Mouse (Mus musculus) heart, adult 18-20 months (tissue): ENCODE results near the gene Gm7029. TPM values are rescaled to one million over a fixed set of nuclear protein-coding genes. Genes with fewer than 3 reads are reported as not detected.

ENCODE experiments used
- DNase-seq, 2 experiments: peaks; one replicate each; pipeline ENCODE4 v3.0.0; 2021 to 2022; ENCODE audit warnings: mixed read lengths in 1 of 2
- microRNA-seq, 2 experiments: library from miRNA; unstranded; fragments of <30 nt; microRNA quantifications; one replicate each; pipeline ENCODE4 v1.2.0; 2022
- total RNA-seq, 2 experiments: library from RNA; stranded (reverse); gene quantifications; 2 replicates each; pipeline ENCODE4 v1.2.3; 2021

The Gm7029 gene
- total RNA-seq, 2 experiments from 2014 or later, result not detected

GRCm38 (mm10) chr17:33913264-33913663 lies 39.6 kb downstream of the Gm7029 start:
- DNase-seq, result no peak

GRCm38 (mm10) chr17:33913905-33914304 lies 40.3 kb downstream of the Gm7029 start:
- no peak for DNase-seq

- no peak for DNase-seq
Measured at GRCm38 (mm10) chr17:33914969-33915391, 41.3 kb downstream of the Gm7029 start.

GRCm38 (mm10) chr17:33915671-33916250 lies 42.1 kb downstream of the Gm7029 start, which contains the start of the genes Tapbp and Zbtb22:
Tapbp (plus strand) TSS chr17:33915899.
Zbtb22 (plus strand) TSS chr17:33915904.
- peak; percentile 97 to 98 for DNase-seq

GRCm38 (mm10) chr17:33916294-33916693 lies 42.7 kb downstream of the Gm7029 start:
- DNase-seq, result peak in 1 of 2 experiments; percentile 75

- DNase-seq, result no peak
Measured at GRCm38 (mm10) chr17:33916847-33917655, 43.4 kb downstream of the Gm7029 start.

- DNase-seq, result no peak
Measured at GRCm38 (mm10) chr17:33917656-33918292, 44.1 kb downstream of the Gm7029 start.

- DNase-seq, result peak; percentile 58 to 77
Measured at GRCm38 (mm10) chr17:33918293-33919203, 44.9 kb downstream of the Gm7029 start.

GRCm38 (mm10) chr17:33919351-33920281 lies 46.0 kb downstream of the Gm7029 start:
- DNase-seq, result peak; percentile 87 to 93

- DNase-seq, result peak; percentile 86 to 92
Measured at GRCm38 (mm10) chr17:33920282-33921097, 46.9 kb downstream of the Gm7029 start.

GRCm38 (mm10) chr17:33921361-33921760 lies 47.7 kb downstream of the Gm7029 start:
- DNase-seq, result no peak

Small RNAs within 50 kb of the gene (microRNA-seq; reads per million reads assigned to microRNA genes)
- 0 reads per million in 2 experiments for gene Gm27740

Other genes starting within 250 kb of the Gm7029 start
- 1 to 10 TPM; 7.9 to 9.9 TPM for gene Zfp414, start 244.7 kb upstream of the Gm7029 start, total RNA-seq
- under 1 TPM; 0.10 to 0.31 TPM for gene Pram1, start 235.8 kb upstream of the Gm7029 start, total RNA-seq
- gene Hnrnpm, start 187.0 kb upstream of the Gm7029 start, total RNA-seq, result 10 to 100 TPM; 89.0 to 93.4 TPM
- gene March2, start 155.2 kb upstream of the Gm7029 start, total RNA-seq, result 100 to 1,000 TPM; 131 to 133 TPM
- 100 to 1,000 TPM; 202 to 251 TPM for gene Rab11b, start 113.3 kb upstream of the Gm7029 start, total RNA-seq
- 10 to 100 TPM in 1 of 2 experiments, 1 to 10 TPM in 1; 5.5 to 12.2 TPM for gene Angptl4, start 92.0 kb upstream of the Gm7029 start, total RNA-seq
- gene Kank3, start 63.3 kb upstream of the Gm7029 start, total RNA-seq, result 10 to 100 TPM; 49.0 to 64.9 TPM
- gene Rps28, start 49.3 kb upstream of the Gm7029 start, total RNA-seq, result 100 to 1,000 TPM; 702 to 791 TPM
- gene Ndufa7, start 49.3 kb upstream of the Gm7029 start, total RNA-seq, result 100 to 1,000 TPM; 645 to 655 TPM
- 10 to 100 TPM; 31.8 to 34.9 TPM for gene Cd320, start 30.7 kb upstream of the Gm7029 start, total RNA-seq
- 1 to 10 TPM in 1 of 2 experiments, under 1 TPM in 1; 0.80 to 1.4 TPM for gene Kifc1, start 16.8 kb downstream of the Gm7029 start, total RNA-seq
- not detected for gene Platr17, start 31.3 kb downstream of the Gm7029 start, total RNA-seq
- 10 to 100 TPM; 12.3 to 20.7 TPM for gene Daxx, start 35.6 kb downstream of the Gm7029 start, total RNA-seq
- 100 to 1,000 TPM; 111 to 115 TPM for gene Tapbp, start 42.1 kb downstream of the Gm7029 start, total RNA-seq
- 10 to 100 TPM; 15.6 to 16.6 TPM for gene Zbtb22, start 42.1 kb downstream of the Gm7029 start, total RNA-seq
- gene Rgl2, start 55.7 kb downstream of the Gm7029 start, total RNA-seq, result 10 to 100 TPM; 30.9 to 31.8 TPM
- gene Pfdn6, start 66.5 kb downstream of the Gm7029 start, total RNA-seq, result 10 to 100 TPM; 69.9 to 76.1 TPM
- 10 to 100 TPM; 10.3 to 10.9 TPM for gene Wdr46, start 66.8 kb downstream of the Gm7029 start, total RNA-seq
- gene B3galt4, start 77.7 kb downstream of the Gm7029 start, total RNA-seq, result 1 to 10 TPM; 1.3 to 1.8 TPM
- gene Vps52, start 82.0 kb downstream of the Gm7029 start, total RNA-seq, result 10 to 100 TPM; 36.8 to 39.7 TPM
- gene Rps18, start 82.2 kb downstream of the Gm7029 start, total RNA-seq, result 100 to 1,000 TPM; 419 to 435 TPM
- 100 to 1,000 TPM; 204 to 337 TPM for gene H2-K1, start 126.5 kb downstream of the Gm7029 start, total RNA-seq
- 10 to 100 TPM; 13.2 to 16.9 TPM for gene Ring1, start 150.8 kb downstream of the Gm7029 start, total RNA-seq
- gene H2-Ke6, start 154.2 kb downstream of the Gm7029 start, total RNA-seq, result 100 to 1,000 TPM; 131 to 137 TPM
- 10 to 100 TPM; 66.3 to 67.0 TPM for gene Slc39a7, start 157.8 kb downstream of the Gm7029 start, total RNA-seq
- gene Rxrb, start 158.0 kb downstream of the Gm7029 start, total RNA-seq, result 10 to 100 TPM; 42.3 to 45.4 TPM
- gene Col11a2, start 165.6 kb downstream of the Gm7029 start, total RNA-seq, result 1 to 10 TPM in 1 of 2 experiments, under 1 TPM in 1; 0.55 to 1.7 TPM
- gene H2-Oa, start 218.5 kb downstream of the Gm7029 start, total RNA-seq, result 1 to 10 TPM in 1 of 2 experiments, not detected in 1; 1.6 TPM
- gene H2-DMa, start 245.7 kb downstream of the Gm7029 start, total RNA-seq, result 1 to 10 TPM; 5.9 to 7.2 TPM
- gene Brd2, start 248.8 kb downstream of the Gm7029 start, total RNA-seq, result 10 to 100 TPM; 64.5 to 79.0 TPM